Mouse (Mus musculus) ES-E14 (cell line): ENCODE data around the gene Slc25a22.

Experiments
- MAFK ChIP-seq: IDR thresholded peaks from 2 replicates; pipeline ENCODE4 v1.6.1; 2014; ENCODE audit warnings: mild to moderate bottlenecking, low read depth, low read length, inconsistent platforms; ENCODE audit not compliant: insufficient read depth
- ZC3H11A ChIP-seq: IDR thresholded peaks from 2 replicates; pipeline ENCODE4 v1.6.1; 2012; ENCODE audit warnings: low read depth, mild to moderate bottlenecking, inconsistent platforms, low read length, borderline replicate concordance
- ZNF384 ChIP-seq: IDR thresholded peaks from 2 replicates; pipeline ENCODE4 v1.6.1; 2012; ENCODE audit warnings: low read depth, low read length, inconsistent platforms

- TF ChIP-seq MAFK (no peak), ZNF384 (no peak), ZC3H11A (no peak)
Observed at GRCm38 (mm10) chr7:141485606-141486005, 47.9 kb upstream of the Slc25a22 start.
